Mouse (Mus musculus): Measurements from ENCODE around the gene Spata2. TPM values are rescaled to one million over a fixed set of nuclear protein-coding genes. Genes with fewer than 3 reads are reported as not detected.

The Spata2 gene
- 12.3 and 15.7 TPM in 2 replicates for polyA plus RNA-seq (2015; fragmentation: Nextera tagmentation; extraction: Ambion mirVana)

DNA sequence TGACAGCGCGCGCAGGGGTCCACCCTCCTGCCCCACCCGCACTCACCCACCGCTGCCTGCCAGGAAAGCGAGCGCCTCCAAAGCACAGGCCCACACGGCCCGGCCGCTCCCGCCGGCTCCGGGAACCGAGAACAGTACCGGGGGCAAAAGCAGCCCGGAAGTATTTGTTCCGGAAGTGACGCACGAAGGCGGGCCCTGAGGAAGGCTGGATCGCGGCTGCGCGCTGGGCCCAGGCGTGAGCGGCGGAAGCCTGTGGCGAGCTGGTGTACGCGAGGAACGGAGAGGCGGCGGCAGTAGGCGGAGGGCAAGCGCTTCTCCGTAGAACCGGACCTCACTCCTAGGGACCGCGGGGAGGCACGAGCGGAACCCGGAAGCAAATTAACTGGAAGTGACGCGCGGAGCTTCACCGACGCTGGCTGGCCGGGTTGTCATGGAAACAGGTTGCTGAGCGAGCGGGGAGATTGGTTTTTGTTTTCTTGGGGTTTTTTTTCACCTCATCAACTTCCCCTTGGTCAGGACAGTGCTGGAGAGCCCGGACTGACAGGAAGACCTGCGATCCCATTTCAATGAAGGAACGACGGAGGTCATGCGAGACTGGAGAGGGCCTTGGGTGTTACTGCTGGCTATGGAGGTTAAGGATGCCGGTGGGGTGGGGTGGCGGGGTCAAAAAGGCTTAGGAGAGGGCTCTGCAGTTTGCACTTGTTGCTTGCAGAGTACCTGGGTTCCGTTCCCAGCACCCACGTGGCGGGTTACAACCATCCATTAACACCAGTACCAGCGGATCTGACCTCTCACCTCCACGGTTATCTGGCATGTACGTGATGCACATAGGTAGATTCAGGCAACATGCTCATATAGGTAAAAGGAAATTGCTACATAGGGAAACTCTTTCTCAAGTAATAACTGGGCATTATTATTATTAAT lies at the start of gene Spata2:
Spata2 (minus strand) TSS at position 175 of the 924 bp plus-strand sequence.
- H3K36me3 ChIP-seq, result no peaks in the 10 kb centered on the region
- H3K4me3 ChIP-seq, result peak within 1 kb of the TSS; percentile 100
- H3K9me3 ChIP-seq, result no peaks in the 10 kb centered on the region
- 2% methylated on average over 63 of the region's 63 CpGs for WGBS
- peak within 1 kb of the TSS; percentile 92 for H3K9ac ChIP-seq
- peak within 1 kb of the TSS; percentile 94 for H3K4me2 ChIP-seq
- H3K4me1 ChIP-seq, result peaks cover 19% of the 10 kb centered on the region
- ATAC-seq (ENCODE audit: borderline replicate concordance, extremely low read depth, low FRiP score, low TSS enrichment), result peak; percentile 86
- H3K27me3 ChIP-seq, result no peaks in the 10 kb centered on the region
- peak within 1 kb of the TSS; percentile 95 for H3K27ac ChIP-seq

DNA sequence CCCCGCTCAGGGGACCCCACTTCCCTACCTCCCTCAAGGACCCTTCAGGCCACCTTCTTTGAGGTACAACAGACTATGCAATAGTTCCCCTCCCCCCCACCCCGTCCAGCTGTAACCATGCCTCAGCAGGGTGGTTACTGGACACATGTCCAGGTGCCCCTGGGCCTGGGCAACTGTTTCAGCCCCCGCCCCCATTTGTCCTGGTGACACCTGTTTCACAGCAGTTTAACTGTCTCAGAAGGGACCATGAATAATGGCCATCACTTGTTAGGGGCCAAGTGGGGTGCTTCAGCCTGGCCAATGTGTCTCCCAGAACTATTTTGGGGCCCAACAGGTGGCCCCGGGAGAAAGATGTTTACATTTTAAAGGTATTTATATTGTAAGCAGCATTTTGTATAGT lies 49.7 kb upstream of the Spata2 start:
- peak overlapping the region; percentile 67 for H3K4me3 ChIP-seq
- H3K4me2 ChIP-seq, result peak overlapping the region; percentile 89
- 0 out of 2 replicates have a peak, but pooled peaks cover 7% of the 10 kb centered on the region for H3K36me3 ChIP-seq
- peaks cover 71% of the 10 kb centered on the region for H3K4me1 ChIP-seq
- ATAC-seq (ENCODE audit: borderline replicate concordance, extremely low read depth, low FRiP score, low TSS enrichment), result no peak
- no peaks in the 10 kb centered on the region for H3K9me3 ChIP-seq
- peak overlapping the region; percentile 96 for H3K27ac ChIP-seq
- WGBS, result 48% methylated on average over 4 of the region's 4 CpGs
- H3K9ac ChIP-seq, result peak overlapping the region; percentile 62
- H3K27me3 ChIP-seq, result peaks cover 1% of the 10 kb centered on the region; the same call in 1 of the 2 replicates

- 52% methylated on average over 12 of the region's 12 CpGs for WGBS
- H3K4me1 ChIP-seq, result peaks cover 70% of the 10 kb centered on the region
Measured at GRCm38 (mm10) chr2:167541761-167542160, 49.1 kb upstream of the Spata2 start.

DNA sequence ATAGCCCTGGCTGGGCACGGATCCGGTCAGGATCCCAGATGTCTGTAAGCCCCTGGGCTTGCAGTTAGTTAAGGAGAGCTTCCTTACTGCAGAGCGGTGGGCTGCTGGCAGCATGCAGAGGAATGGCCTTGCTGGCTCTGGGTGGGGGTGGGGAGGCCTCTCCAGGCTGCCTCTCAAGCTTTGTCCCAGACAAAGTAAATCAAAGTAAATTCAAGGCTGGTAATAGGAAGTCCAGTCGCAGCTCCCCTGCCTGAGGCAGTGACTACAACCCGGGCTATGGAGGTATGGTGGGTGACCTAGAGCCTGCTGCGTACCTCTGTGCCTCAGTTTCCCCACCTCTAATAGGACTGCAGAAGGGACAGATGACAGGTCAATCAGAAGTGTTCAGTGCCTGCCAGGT lies 48.6 kb upstream of the Spata2 start:
- peak overlapping the region; percentile 89 for H3K4me2 ChIP-seq
- 11% methylated on average over 6 of the region's 6 CpGs for WGBS

More at GRCm38 (mm10) chr2:167541761-167542160, 49.1 kb upstream of the Spata2 start:
- Histone ChIP-seq H3K27me3 (peaks cover 7% of the 10 kb centered on the region; the same call in 1 of the 2 replicates), H3K36me3 (0 out of 2 replicates have a peak, but pooled peaks cover 7% of the 10 kb centered on the region), H3K9ac (peak overlapping the region; percentile 62), H3K4me2 (peak overlapping the region; percentile 89), H3K27ac (peak overlapping the region; percentile 96), H3K4me3 (peak overlapping the region; percentile 67), H3K9me3 (no peaks in the 10 kb centered on the region)
- no peak for ATAC-seq (ENCODE audit: borderline replicate concordance, extremely low read depth, low FRiP score, low TSS enrichment)

DNA sequence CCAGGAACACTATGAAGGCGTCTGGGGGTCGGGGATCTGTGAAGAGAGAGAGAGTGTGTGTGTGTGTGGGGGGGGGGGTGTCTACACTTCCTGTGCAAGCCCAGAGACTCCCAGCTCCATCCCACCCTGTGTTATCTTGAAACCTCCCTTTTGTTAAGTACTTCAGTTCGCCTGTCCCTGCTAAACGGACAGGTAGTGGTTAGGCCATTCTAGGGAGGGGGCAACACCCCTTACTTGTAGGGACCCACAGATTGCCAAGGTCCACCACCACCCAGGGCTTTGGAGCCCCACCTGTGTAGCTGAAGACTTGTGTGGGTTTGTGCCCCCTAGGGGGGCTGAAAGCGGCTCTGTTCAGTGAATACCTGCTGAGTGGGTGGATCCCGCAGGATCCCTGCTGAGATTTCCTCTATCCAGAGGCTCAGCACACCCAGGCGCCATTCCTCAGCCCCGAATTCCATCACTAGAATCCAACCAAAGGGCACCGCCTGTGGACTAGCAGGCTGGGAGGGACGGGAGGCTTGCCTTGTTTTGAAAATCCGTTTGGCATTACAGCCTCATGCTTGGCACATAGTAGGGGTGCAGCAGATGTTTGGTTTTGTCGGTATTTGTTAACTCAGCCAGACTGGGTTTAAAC lies 47.9 kb upstream of the Spata2 start:
- H3K27ac ChIP-seq, result peak overlapping the region; percentile 96
- H3K9me3 ChIP-seq, result no peaks in the 10 kb centered on the region
- peak overlapping the region; percentile 89 for H3K4me2 ChIP-seq
- H3K27me3 ChIP-seq, result peaks cover 10% of the 10 kb centered on the region; the same call in 1 of the 2 replicates
- peaks cover 63% of the 10 kb centered on the region for H3K4me1 ChIP-seq
- H3K9ac ChIP-seq, result peak overlapping the region; percentile 62
- H3K36me3 ChIP-seq, result 0 out of 2 replicates have a peak, but pooled peaks cover 7% of the 10 kb centered on the region
- H3K4me3 ChIP-seq, result peak overlapping the region; percentile 67
- ATAC-seq (ENCODE audit: borderline replicate concordance, extremely low read depth, low FRiP score, low TSS enrichment), result no peak
- 16% methylated on average over 12 of the region's 12 CpGs for WGBS

More for the DNA sequence above, 48.6 kb upstream of the Spata2 start:
- Histone ChIP-seq H3K4me3 (peak overlapping the region; percentile 67), H3K27ac (peak overlapping the region; percentile 96), H3K36me3 (0 out of 2 replicates have a peak, but pooled peaks cover 7% of the 10 kb centered on the region), H3K27me3 (peaks cover 10% of the 10 kb centered on the region; the same call in 1 of the 2 replicates), H3K9ac (peak overlapping the region; percentile 62), H3K9me3 (no peaks in the 10 kb centered on the region), H3K4me1 (peaks cover 66% of the 10 kb centered on the region)
- no peak for ATAC-seq (ENCODE audit: borderline replicate concordance, extremely low read depth, low FRiP score, low TSS enrichment)

DNA sequence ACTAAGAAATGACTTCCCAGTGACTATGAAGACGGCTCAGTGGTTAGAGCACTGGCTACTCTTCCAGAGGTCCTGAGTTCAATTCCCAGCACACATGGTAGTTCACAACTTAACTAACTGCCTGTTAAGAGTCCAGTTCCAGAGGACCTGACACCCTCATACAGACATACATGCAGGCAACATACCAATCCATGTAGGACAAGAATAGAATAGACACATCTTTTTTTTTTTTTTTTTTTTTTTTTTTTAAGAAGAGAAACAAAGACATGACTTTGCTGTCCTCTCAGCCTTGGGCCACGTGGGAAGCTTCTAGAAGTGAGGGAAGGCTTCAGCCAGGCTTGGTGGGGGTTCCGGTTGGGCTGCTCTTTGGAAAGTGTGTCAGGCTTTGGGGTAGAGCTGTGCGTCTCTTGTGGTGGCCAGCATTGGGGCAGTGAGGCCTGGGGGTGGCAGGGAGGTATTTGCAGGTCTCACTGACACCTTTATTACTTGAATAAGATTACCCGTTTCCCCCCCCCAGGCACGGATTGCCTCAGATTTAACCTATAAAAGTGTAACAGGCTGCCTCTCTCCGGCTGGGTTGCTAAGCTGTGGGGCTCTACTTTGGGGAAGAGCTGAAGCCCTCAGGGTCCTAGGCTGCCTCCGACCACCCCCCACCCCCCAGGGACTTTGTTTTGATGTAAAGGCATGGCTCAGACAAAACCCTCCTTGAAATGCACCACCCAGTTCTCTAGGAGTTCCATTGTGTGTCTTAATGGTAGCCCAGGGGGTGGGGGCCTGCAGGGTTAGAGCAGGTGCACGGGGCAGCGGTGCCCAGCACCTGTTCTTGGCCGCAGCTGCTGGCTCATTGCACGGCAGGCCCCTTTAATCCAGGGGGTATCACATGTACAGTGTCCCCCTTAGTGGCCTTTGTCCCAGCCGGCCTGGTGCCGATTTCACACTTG lies 47.1 kb upstream of the Spata2 start:
- Histone ChIP-seq H3K9ac (peak overlapping the region; percentile 62), H3K27me3 (peaks cover 10% of the 10 kb centered on the region; the same call in 1 of the 2 replicates), H3K9me3 (no peaks in the 10 kb centered on the region), H3K4me1 (peaks cover 63% of the 10 kb centered on the region), H3K4me3 (peak overlapping the region; percentile 67), H3K27ac (peak overlapping the region; percentile 96), H3K4me2 (peak overlapping the region; percentile 89), H3K36me3 (0 out of 2 replicates have a peak, but pooled peaks cover 7% of the 10 kb centered on the region)
- no peak for ATAC-seq (ENCODE audit: borderline replicate concordance, extremely low read depth, low FRiP score, low TSS enrichment)
- 21% methylated on average over 14 of the region's 14 CpGs for WGBS

GRCm38 (mm10) chr2:167538671-167539306 lies 46.1 kb upstream of the Spata2 start:
- peak overlapping the region; percentile 62 for H3K9ac ChIP-seq
- H3K27me3 ChIP-seq, result peaks cover 10% of the 10 kb centered on the region; the same call in 1 of the 2 replicates
- H3K27ac ChIP-seq, result peak overlapping the region; percentile 96
- peak overlapping the region; percentile 67 for H3K4me3 ChIP-seq
- ATAC-seq (ENCODE audit: borderline replicate concordance, extremely low read depth, low FRiP score, low TSS enrichment), result peak; percentile 0; the same call in 1 of the 2 replicates
- H3K4me1 ChIP-seq, result peaks cover 52% of the 10 kb centered on the region
- H3K4me2 ChIP-seq, result peak overlapping the region; percentile 89
- H3K36me3 ChIP-seq, result 0 out of 2 replicates have a peak, but pooled peaks cover 7% of the 10 kb centered on the region
- WGBS, result 15% methylated on average over 33 of the region's 34 CpGs
- no peaks in the 10 kb centered on the region for H3K9me3 ChIP-seq

GRCm38 (mm10) chr2:167537476-167538297 lies 45.0 kb upstream of the Spata2 start, which contains the start of gene Snai1:
Gene Snai1 (plus strand): TSS chr2:167538195.
- H3K4me2 ChIP-seq, result peak within 1 kb of the TSS; percentile 89
- H3K27ac ChIP-seq, result peak within 1 kb of the TSS; percentile 96
- H3K27me3 ChIP-seq, result peaks cover 10% of the 10 kb centered on the region; the same call in 1 of the 2 replicates
- H3K4me3 ChIP-seq, result peak within 1 kb of the TSS; percentile 67
- WGBS, result under 1% methylated on average over 58 of the region's 58 CpGs
- peak within 1 kb of the TSS; percentile 62 for H3K9ac ChIP-seq
- peaks cover 41% of the 10 kb centered on the region for H3K4me1 ChIP-seq
- 0 out of 2 replicates have a peak, but pooled peaks cover 7% of the 10 kb centered on the region for H3K36me3 ChIP-seq
- peak; percentile 94 for ATAC-seq (ENCODE audit: borderline replicate concordance, extremely low read depth, low FRiP score, low TSS enrichment)
- H3K9me3 ChIP-seq, result no peaks in the 10 kb centered on the region

DNA sequence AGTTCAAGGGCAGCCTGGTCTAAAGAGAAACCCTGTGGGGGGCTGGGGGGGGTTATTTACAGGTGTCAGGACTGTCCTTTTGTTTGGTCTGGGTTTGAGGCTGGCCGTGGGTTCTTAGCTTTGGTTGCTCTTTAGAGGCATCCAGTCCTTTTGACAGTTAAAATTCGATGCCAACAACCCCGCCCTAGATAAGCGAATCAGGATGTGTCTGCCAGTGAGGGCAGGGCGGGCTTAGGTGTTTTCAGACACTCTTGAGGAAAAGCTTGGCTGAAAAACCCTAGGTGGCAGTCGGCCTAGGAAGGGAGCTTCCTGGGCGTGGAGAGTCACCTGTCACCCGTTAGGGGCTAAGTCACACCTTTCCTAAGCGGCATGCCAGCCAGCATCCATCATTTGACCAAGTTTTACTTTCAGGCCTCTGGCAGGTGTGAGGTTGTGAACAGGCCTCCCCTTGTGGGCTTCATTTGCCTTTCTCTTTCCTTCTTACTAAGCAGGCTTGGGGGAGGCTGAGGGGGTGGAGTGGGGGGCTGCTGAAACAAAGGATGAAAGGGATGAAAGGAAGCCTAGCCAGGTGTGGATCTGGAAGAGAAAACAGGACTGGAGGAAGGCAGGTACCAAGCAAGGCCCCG lies 43.7 kb upstream of the Spata2 start:
- peaks cover 31% of the 10 kb centered on the region for H3K4me1 ChIP-seq
- no peaks in the 10 kb centered on the region for H3K36me3 ChIP-seq
- H3K4me2 ChIP-seq, result no peak overlapping the region
- no peak overlapping the region for H3K27ac ChIP-seq
- H3K4me3 ChIP-seq, result no peak overlapping the region
- H3K27me3 ChIP-seq, result peaks cover 10% of the 10 kb centered on the region; the same call in 1 of the 2 replicates
- 37% methylated on average over 10 of the region's 10 CpGs for WGBS
- ATAC-seq (ENCODE audit: borderline replicate concordance, extremely low read depth, low FRiP score, low TSS enrichment), result no peak
- H3K9ac ChIP-seq, result no peak overlapping the region
- no peaks in the 10 kb centered on the region for H3K9me3 ChIP-seq

Data from lung, embryonic 15.5 days (tissue).